ENCODE assay signal across 12 mouse cellular contexts in the genomic region with DNA sequence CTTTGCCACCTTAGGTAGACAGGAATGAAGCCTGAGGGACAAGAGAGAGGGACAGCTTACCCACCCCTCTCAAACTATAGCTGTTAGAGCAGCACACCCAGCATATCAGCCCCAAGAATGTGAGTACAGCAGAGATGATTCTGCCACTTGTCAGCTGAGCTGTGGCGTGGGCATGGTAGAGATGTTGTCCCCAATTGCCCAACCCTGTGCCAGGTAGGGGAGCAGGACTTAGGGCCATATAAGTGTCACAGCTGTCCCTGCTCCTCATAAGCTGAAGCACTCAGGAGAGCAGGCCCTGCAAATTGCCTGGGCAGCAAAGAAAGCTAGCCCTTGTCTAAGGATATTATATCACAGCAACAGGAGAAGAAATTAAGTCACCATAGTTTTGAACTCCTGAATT. TPM values are rescaled to one million over a fixed set of nuclear protein-coding genes. Genes with fewer than 3 reads are reported as not detected.
A peak's percentile ranks its signal among the peaks of the same experiment; 100 is the strongest.
DNase-seq lines count a peak whose midpoint lies in the region; ATAC-seq and TF ChIP-seq lines count a peak whose summit lies in the region.
"Not testable (repeated sequence)": the region's sequence is repeated elsewhere in the genome, so short reads cannot be mapped to it uniquely, and the experiment has no call there.
"Had no signal": no experiment of that assay in that cellular context is flagged by ENCODE, and none has a peak within 500 bp of the region (broad histone marks: within the 10 kb centered on the region; RNA-seq: fewer than 3 reads in every experiment).

No protein-coding gene starts in this region.

- 66% methylated on average over 1 of the region's 1 CpGs for WGBS in heart, embryonic 10.5 days
- WGBS in liver, postnatal 0 days (ENCODE audit: insufficient replicate concordance): 66% methylated on average over 1 of the region's 1 CpGs
- 69% methylated on average over 1 of the region's 1 CpGs for WGBS in stomach, postnatal 0 days

- not testable (repeated sequence) for H3K4me1 ChIP-seq in heart, embryonic 10.5 days; liver, postnatal 0 days (ENCODE audit: insufficient read depth); stomach, postnatal 0 days (replicated peaks; ENCODE audit: control insufficient read depth, insufficient read depth)

- TF ChIP-seq EP300 in liver, postnatal 0 days (IDR thresholded peaks at IDR 0.05; ENCODE audit: low read depth); stomach, postnatal 0 days (optimal IDR thresholded peaks at IDR 0.05): not testable (repeated sequence)

- H3K27ac ChIP-seq in heart, embryonic 10.5 days; liver, postnatal 0 days (ENCODE audit: low read depth); stomach, postnatal 0 days (replicated peaks): not testable (repeated sequence)

- H3K9me3 ChIP-seq in heart, embryonic 10.5 days; liver, postnatal 0 days (ENCODE audit: low read length); stomach, postnatal 0 days (ENCODE audit: control insufficient read depth, low read length): not testable (repeated sequence)

- H3K9ac ChIP-seq in liver, postnatal 0 days (replicated peaks); stomach, postnatal 0 days (ENCODE audit: low read length): not testable (repeated sequence)

- TF ChIP-seq CTCF in liver, postnatal 0 days (IDR thresholded peaks at IDR 0.05; ENCODE audit: low read depth); stomach, postnatal 0 days (IDR thresholded peaks at IDR 0.05; ENCODE audit: low read depth): not testable (repeated sequence)

- ATAC-seq in liver, postnatal 0 days; stomach, postnatal 0 days (ENCODE audit: low FRiP score, low TSS enrichment): not testable (repeated sequence)

- not testable (repeated sequence) for H3K4me2 ChIP-seq in liver, postnatal 0 days (ENCODE audit: low read depth, low read length); stomach, postnatal 0 days (replicated peaks; ENCODE audit: low read depth)

- not testable (repeated sequence) for H3K27me3 ChIP-seq in heart, embryonic 10.5 days (ENCODE audit: insufficient read depth, poor library complexity, severe bottlenecking); liver, postnatal 0 days (ENCODE audit: insufficient read depth, low read length); stomach, postnatal 0 days (ENCODE audit: control insufficient read depth, insufficient read depth, low read length)

- not testable (repeated sequence) for H3K36me3 ChIP-seq in heart, embryonic 10.5 days; liver, postnatal 0 days (replicated peaks; ENCODE audit: insufficient read depth, low read length); stomach, postnatal 0 days (ENCODE audit: control insufficient read depth, insufficient read depth, low read length)

- H3K4me3 ChIP-seq in heart, embryonic 10.5 days; liver, postnatal 0 days (ENCODE audit: low read depth, low read length); stomach, postnatal 0 days (ENCODE audit: low read depth, low read length): not testable (repeated sequence)

- peak; percentile 87 for DNase-seq in heart, adult 11 months
- peak; percentile 50 for DNase-seq in heart, embryonic 10.5 days (ENCODE audit: low spot score)
- peak; percentile 7 for DNase-seq in liver, postnatal 0 days
- DNase-seq in stomach, postnatal 0 days (ENCODE audit: low spot score): peak; percentile 7
- DNase-seq in yolk sac, embryonic 10.5 days (ENCODE audit: low spot score): peak; percentile 0

RNA-seq across cellular contexts. Expression of a gene that starts 30.7 kb away (rescaled TPM):
- polyA plus RNA-seq in heart, embryonic 10.5 days (2016; fragmentation: Nextera tagmentation; extraction: Ambion mirVana): not detected in 2 replicates
- polyA plus RNA-seq in liver, postnatal 0 days (2015; fragmentation: Nextera tagmentation; extraction: Ambion mirVana): not detected in 2 replicates
- not detected in 2 replicates for polyA plus RNA-seq in stomach, postnatal 0 days (2015; fragmentation: Nextera tagmentation; extraction: Ambion mirVana)
- polyA plus RNA-seq: activated CD4-positive, CD25-positive, alpha-beta regulatory T cell, adult 4 months; adrenal gland, adult 2 months; brain, embryonic 14.5 days; C2C12; CD4-positive, CD25-positive, alpha-beta regulatory T cell, adult 4 months; G1E; Patski had no signal

RNA-seq across cellular contexts. Expression of a gene that starts 35.4 kb away (rescaled TPM):
- not detected in 2 replicates for polyA plus RNA-seq in heart, embryonic 10.5 days (2016; fragmentation: Nextera tagmentation; extraction: Ambion mirVana)
- not detected in 2 replicates for polyA plus RNA-seq in liver, postnatal 0 days (2015; fragmentation: Nextera tagmentation; extraction: Ambion mirVana)
- not detected in 2 replicates for polyA plus RNA-seq in stomach, postnatal 0 days (2015; fragmentation: Nextera tagmentation; extraction: Ambion mirVana)
- polyA plus RNA-seq: activated CD4-positive, CD25-positive, alpha-beta regulatory T cell, adult 4 months; adrenal gland, adult 2 months; brain, embryonic 14.5 days; C2C12; CD4-positive, CD25-positive, alpha-beta regulatory T cell, adult 4 months; G1E; Patski had no signal

RNA-seq across cellular contexts. Expression of a gene that starts 48.3 kb away (rescaled TPM):
- polyA plus RNA-seq in heart, embryonic 10.5 days (2016; fragmentation: Nextera tagmentation; extraction: Ambion mirVana): not detected in 2 replicates
- not detected in 2 replicates for polyA plus RNA-seq in liver, postnatal 0 days (2015; fragmentation: Nextera tagmentation; extraction: Ambion mirVana)
- not detected in 2 replicates for polyA plus RNA-seq in stomach, postnatal 0 days (2015; fragmentation: Nextera tagmentation; extraction: Ambion mirVana)
- polyA plus RNA-seq: activated CD4-positive, CD25-positive, alpha-beta regulatory T cell, adult 4 months; adrenal gland, adult 2 months; brain, embryonic 14.5 days; C2C12; CD4-positive, CD25-positive, alpha-beta regulatory T cell, adult 4 months; G1E; Patski had no signal

Comparison
In these comparisons a context has a peak if more than half of its experiments do, and no peak if none do; other contexts are left out.
1. DNase-seq: peak in every context shown above with its lines; median percentile 87 in heart, adult 11 months; 50 in heart, embryonic 10.5 days; 7 in liver, postnatal 0 days; 7 in stomach, postnatal 0 days; 0 in yolk sac, embryonic 10.5 days.